Mouse (Mus musculus): ENCODE measurements around the gene Ankfy1. TPM values are rescaled to one million over a fixed set of nuclear protein-coding genes. Genes with fewer than 3 reads are reported as not detected.
"Not testable (repeated sequence)": the region's sequence is repeated elsewhere in the genome, so short reads cannot be mapped to it uniquely, and the experiment has no call there.

Gene Ankfy1
- total RNA-seq (2022) = 10 to 100 TPM; 48.9 to 63.3 (median 55.8) TPM

DNA sequence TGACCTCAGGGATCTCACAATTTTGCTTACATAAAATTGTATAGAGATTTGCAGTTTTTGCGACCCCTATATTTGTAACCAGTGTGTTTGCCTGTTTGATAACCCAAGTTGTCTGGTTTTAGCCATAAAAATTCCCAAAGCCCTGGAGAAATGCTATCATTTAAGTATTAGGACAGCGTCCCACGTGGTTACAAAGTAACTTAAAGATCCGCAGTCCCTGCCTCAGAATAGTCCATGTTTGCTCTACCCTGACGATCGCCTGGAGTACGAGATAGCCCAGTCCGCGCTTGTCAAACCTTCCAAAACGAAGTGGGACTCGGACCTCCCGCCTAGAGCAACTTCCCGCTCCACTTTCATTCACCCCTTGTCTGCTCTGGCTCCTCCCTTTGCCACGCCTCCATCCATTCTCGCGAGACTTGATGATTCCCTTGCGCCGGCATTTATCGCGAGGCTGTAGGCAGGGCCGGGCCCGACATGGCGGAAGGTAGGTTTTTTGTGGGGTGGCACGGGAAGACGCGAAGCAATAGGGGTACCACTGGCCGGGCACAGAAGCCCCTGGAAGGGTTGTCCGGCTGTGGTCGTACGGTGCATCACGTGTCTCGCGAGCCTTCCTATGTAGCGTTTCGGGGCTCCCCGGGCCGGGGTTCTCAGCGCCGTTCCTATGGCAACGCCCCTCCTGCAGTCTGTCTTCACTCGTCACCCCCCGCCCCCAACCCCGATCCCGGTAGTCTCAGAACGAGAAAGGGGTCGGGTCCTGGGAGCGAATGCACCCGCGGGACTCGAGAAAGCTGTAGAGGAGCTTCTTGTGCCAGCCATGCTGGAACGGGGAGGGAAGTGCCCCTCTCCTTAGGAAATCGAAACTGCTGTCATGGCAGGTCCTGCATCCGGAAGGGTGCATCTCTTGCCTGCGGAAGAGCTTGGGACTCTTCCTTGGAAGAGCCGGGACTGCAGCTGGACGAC, at the start of gene Ankfy1:
Gene Ankfy1, plus strand, starts transcription at position 456 of the 960 bp plus-strand sequence.
- DNase-seq = peak; percentile 95

- DNase-seq = no peak
Measured at GRCm38 (mm10) chr11:72642730-72643129, 47.1 kb upstream of the Ankfy1 start.

- no peak for DNase-seq
Measured at GRCm38 (mm10) chr11:72645386-72645785, 44.4 kb upstream of the Ankfy1 start.

DNA sequence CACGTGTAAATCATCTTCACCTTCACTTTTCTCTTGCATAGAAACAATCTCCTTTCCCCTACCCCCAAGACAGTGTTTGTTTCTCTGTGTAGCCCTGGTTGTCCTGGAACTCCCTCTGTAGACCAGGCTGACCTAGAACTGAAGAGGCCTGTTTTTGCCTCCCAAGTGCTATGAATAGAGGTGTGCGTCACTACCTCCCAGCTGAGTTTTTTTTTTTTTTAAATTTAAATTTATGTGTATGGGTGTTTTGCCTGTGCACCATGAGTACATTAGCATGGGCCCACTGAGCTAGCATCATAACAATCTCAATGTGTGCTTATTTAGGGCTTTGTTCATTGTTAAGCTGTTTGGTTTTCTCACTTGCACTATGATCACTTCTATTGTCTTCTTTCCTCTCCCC, 39.5 kb upstream of the Ankfy1 start:
- no peak for DNase-seq

GRCm38 (mm10) chr11:72659918-72660317, 29.9 kb upstream of the Ankfy1 start:
- no peak for DNase-seq

GRCm38 (mm10) chr11:72660359-72660758, 29.4 kb upstream of the Ankfy1 start:
- DNase-seq = no peak

- DNase-seq = no peak
Measured at GRCm38 (mm10) chr11:72664641-72665040, 25.2 kb upstream of the Ankfy1 start.

DNA sequence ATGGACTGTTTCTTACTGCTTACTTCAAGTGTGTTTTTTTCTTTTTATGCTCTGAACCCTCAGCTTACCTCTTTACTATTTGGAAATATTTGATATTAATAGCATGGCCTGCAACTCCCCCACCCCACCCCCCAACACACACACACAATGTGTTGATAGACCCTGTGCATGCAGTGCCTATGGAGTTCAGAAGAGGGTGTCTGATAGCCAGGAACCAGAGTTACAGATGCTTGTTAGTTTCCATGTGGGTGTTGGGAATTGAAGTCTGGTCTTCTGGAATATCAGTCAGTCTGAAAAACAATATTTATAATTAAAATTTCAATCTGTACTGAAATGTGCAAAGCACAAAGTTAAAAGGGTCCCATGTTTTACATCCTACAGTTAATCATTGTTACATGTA, 19.2 kb upstream of the Ankfy1 start:
- DNase-seq = no peak

- no peak for DNase-seq
Measured at GRCm38 (mm10) chr11:72671294-72671988, 18.4 kb upstream of the Ankfy1 start.

GRCm38 (mm10) chr11:72672438-72672837, 17.4 kb upstream of the Ankfy1 start:
- no peak for DNase-seq

DNA sequence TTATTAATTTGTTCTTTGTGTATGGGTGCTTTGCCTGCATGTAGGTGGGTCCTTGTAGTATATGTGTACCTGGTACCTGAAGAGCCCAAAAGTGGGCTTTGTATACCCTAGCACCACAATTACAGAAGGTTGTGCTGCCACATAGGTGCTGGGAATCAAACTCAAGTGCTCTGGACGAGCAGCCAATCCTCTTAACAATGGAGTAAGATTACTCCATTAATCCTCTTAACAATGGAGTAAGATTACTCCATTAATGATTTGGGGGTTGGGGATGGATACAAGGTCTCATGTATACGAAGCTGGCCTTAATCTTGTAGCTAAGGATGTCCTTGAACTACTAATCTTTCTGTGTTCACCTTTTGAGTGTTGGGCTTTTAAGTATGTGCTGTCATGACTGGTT, 14.5 kb upstream of the Ankfy1 start:
- DNase-seq = no peak

DNA sequence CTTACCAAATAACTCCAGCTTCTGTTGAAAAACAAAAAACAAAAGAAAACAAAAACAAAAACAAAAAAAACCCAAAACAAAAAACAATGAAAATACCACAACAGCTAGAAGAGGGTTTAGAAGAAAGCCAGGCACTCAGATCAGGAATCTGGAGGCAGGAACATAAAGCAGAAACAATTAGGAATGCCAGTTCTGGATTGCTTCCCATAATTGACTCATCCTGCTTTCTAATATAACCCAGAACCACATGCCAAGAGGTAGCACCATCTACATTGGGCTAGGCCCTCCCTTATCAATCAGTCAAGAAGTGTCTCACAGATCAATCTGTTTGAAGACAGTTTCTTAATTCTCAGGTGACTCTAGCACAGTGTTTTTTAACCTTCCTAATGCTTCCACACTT, 9.1 kb upstream of the Ankfy1 start:
- no peak for DNase-seq

- DNase-seq = no peak
Measured at GRCm38 (mm10) chr11:72683402-72683801, 6.4 kb upstream of the Ankfy1 start.

DNA sequence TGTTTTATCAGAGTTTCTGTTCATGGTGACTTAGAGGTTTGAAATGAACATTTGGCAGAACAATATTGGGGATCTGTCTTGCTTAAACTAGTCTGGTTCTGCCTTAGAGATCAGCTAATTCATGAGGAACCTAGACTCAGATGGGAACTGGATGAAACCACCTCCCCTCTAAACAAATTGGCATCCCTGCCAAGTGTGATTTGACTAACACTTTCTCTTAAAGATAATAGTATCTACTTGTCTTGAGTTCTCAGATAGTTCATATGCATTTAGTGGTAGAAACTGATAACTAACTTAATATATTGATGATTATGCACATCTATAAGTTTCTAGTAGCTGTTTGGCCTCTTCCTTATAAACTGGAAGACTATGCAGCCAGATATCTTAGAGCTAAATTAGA, 3.1 kb upstream of the Ankfy1 start:
- DNase-seq = no peak

GRCm38 (mm10) chr11:72688242-72688641, 1.6 kb upstream of the Ankfy1 start:
- no peak for DNase-seq

- DNase-seq = no peak
Measured at GRCm38 (mm10) chr11:72689115-72689514, 691 bp upstream of the Ankfy1 start.

DNA sequence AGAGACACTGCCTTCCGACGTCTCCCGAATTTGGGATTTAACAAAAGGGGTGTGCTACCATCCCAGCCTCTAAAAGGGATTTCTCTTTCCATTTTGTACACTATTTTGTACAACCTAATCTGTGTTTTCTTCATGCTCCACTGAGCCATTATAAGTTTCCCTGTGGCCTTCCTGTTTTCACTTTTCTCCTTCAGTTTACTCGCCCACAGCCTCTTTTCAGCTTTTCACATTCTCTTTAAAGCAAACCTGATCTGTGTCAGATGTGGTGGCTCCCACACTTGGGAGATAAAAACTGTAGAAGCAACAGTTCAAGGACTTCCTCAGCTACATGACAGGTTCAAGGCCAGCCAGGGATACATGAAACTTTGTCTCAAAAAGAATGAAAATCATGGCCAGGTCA, 2.5 kb downstream of the Ankfy1 start:
- no peak for DNase-seq

GRCm38 (mm10) chr11:72695025-72695424, 5.2 kb downstream of the Ankfy1 start:
- DNase-seq = no peak

- DNase-seq = no peak
Measured at GRCm38 (mm10) chr11:72696368-72696971, 6.7 kb downstream of the Ankfy1 start.

GRCm38 (mm10) chr11:72697323-72697722, 7.5 kb downstream of the Ankfy1 start:
- no peak for DNase-seq

- DNase-seq = not testable (repeated sequence)
Measured at GRCm38 (mm10) chr11:72705111-72705510, 15.3 kb downstream of the Ankfy1 start.

DNA sequence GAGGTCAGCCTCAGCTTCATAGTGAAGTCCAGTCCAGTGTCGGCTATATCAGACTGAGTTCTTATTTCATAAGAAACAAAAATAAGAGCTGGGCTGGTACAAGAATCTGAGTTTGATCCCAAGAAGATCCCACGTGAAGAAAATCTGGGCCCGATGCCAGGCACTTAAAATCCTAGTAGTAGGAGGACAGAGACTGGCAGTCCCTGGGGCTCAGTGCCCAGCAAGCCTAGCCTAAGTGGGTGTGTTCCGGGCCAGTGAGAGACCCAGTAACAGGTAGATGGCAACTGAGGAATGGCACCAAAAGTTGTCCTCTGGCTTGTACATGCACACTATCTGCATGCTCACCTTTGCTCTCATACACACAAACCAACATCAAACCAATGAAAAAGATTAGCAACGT, 22.9 kb downstream of the Ankfy1 start:
- DNase-seq = no peak

DNA sequence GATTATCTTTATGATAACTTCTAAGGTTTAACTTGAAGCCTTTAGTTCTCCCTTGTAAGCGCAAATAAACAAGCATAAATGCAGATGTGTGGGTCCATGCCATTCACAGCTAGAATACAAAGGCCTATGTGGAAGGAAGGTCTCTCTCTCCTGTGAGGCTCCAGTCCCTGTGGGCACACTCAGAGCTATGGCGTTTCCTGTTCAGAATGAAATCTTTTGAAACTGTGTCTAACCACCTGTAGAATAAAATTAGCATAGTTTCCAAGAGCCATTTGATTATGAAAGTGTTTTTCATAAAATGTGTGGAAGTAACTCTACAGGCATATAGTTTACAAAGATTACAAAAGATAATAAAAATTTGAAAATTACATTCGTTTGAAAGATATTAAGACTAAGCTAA, 28.4 kb downstream of the Ankfy1 start:
- DNase-seq = no peak

All from adrenal gland, adult 8-10 months (tissue).